Mouse (Mus musculus) CH12.LX (cell line): Measurements from ENCODE around the gene Tnk1.

Experiments used
- CTCF ChIP-seq, 2 experiments: IDR thresholded peaks in 1 of 2; conservative IDR thresholded peaks in 1 of 2; 2 replicates each; pipeline ENCODE4 v1.5.1; 2011 to 2012; ENCODE audit warnings: low read depth in 2 of 2, low read length in 2 of 2, improper control_type of control experiment in 1 of 2, inconsistent platforms in 1 of 2, mild to moderate bottlenecking in 1 of 2, moderate library complexity in 1 of 2
- EP300 ChIP-seq: IDR thresholded peaks from 2 replicates; pipeline ENCODE4 v1.6.1; 2011; ENCODE audit warnings: low read length, improper control_type of control experiment
- ETS1 ChIP-seq: conservative IDR thresholded peaks from 2 replicates; pipeline ENCODE4 v1.6.1; 2012; ENCODE audit warnings: low read depth, mild to moderate bottlenecking, inconsistent platforms, low read length, improper control_type of control experiment, moderate library complexity
- JUND ChIP-seq: conservative IDR thresholded peaks from 2 replicates; pipeline ENCODE4 v1.6.1; 2011; ENCODE audit warnings: low read depth, low read length, improper control_type of control experiment
- MAFK ChIP-seq: IDR thresholded peaks from 2 replicates; pipeline ENCODE4 v1.6.1; 2011; ENCODE audit warnings: low read length, improper control_type of control experiment; ENCODE audit not compliant: insufficient replicate concordance
- POLR2A ChIP-seq: IDR thresholded peaks from 2 replicates; pipeline ENCODE4 v1.6.1; 2011; ENCODE audit warnings: low read depth, mild to moderate bottlenecking, improper control_type of control experiment, low read length
- USF1 ChIP-seq: IDR thresholded peaks from 2 replicates; pipeline ENCODE4 v1.6.1; 2014; ENCODE audit warnings: low read depth, mild to moderate bottlenecking, inconsistent platforms, low read length, improper control_type of control experiment

DNA sequence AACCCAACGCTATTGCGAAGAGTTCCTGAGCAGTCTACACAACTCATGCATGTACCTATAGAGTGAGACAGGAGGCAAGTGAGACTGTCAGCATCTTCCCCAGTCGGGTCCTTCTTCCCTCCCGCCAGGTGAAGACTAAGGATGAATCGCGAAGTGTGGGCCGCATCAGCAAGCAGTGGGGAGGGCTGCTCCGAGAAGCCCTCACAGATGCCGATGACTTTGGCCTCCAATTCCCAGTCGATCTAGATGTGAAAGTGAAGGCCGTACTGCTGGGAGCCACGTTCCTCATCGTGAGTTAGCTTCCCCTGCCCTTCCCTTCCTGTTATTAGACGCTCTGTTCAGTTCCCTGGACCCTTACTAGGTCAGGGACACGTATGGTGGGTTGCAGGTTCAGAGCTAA, 8.6 kb downstream of the Tnk1 start:
- TF ChIP-seq POLR2A = no peak
- TF ChIP-seq CTCF (conservative IDR thresholded peaks at IDR 0.05 in 1 of 2, IDR thresholded peaks at IDR 0.05 in 1 of 2; ENCODE audit: low read depth in 2 of 2, low read length in 2 of 2) = no peak
- TF ChIP-seq USF1 = no peak
- TF ChIP-seq EP300 = no peak
- no peak for TF ChIP-seq MAFK
- no peak for TF ChIP-seq ETS1
- no peak for TF ChIP-seq JUND
